Mouse (Mus musculus) thymus, adult 2 months (tissue): ENCODE data around the gene Lhcgr.

Experiments used
- CTCF ChIP-seq: fragments of 200-500 bp; IDR thresholded peaks from 2 replicates; pipeline ENCODE4 v1.5.1; 2012; ENCODE audit warnings: mild to moderate bottlenecking, control low read depth, low read length, moderate library complexity, borderline replicate concordance; ENCODE audit not compliant: control insufficient read depth, poor library complexity, insufficient read depth; ENCODE audit errors: extremely low read depth
- POLR2A ChIP-seq: fragments of 200-500 bp; IDR thresholded peaks from 2 replicates; pipeline ENCODE4 v1.6.1; 2012; ENCODE audit warnings: mild to moderate bottlenecking, low read length, control low read depth, moderate library complexity; ENCODE audit not compliant: control insufficient read depth, poor library complexity, insufficient read depth; ENCODE audit errors: extremely low read depth

DNA sequence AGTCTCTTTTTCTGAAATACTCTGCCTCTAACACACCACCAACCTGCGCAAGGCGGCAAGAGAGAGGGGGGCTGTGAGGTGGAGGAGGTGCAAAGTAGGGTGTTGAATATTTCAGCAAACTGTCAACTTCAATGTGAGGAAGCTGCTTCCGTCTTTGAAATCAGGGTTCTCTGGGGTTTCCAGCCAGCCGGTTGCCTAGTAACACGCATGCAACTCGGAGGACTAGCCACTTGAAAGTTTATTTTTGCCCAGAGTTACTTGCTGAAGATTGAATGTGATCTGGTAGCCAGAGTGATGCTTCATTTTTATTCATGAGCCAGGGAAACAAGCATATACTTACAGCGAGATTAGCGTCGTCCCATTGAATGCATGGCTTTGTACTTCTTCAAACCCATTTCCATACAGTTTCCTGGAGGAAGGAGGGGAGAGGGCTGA, 33.8 kb downstream of the Lhcgr start:
- no peak for TF ChIP-seq POLR2A
- no peak for TF ChIP-seq CTCF
